Mouse (Mus musculus) heart, adult 2 months (tissue): ENCODE measurements at regions not wholly inside any gene's neighbourhood (a gene's known extent, or its start where the extent isn't known, plus 50 kb on each side); places are given as distances from the start of the nearest gene placed in this dataset.

Experiments
- DNase-seq, 2 experiments: peaks; one replicate each; pipeline ENCODE4 v3.0.0; 2021
- H3K27ac ChIP-seq: fragments of 200-600 bp; 2 replicates; pipeline ENCODE4 v1.8.1; 2022
- H3K27me3 ChIP-seq: fragments of 200-500 bp; 2 replicates; pipeline ENCODE4 v1.6.1; 2012; ENCODE audit warnings: mild to moderate bottlenecking, low read length, inconsistent platforms, mixed read lengths; ENCODE audit not compliant: control insufficient read depth, insufficient read depth
- H3K36me3 ChIP-seq: fragments of 200-500 bp; 2 replicates; pipeline ENCODE4 v1.6.1; 2012; ENCODE audit warnings: low read length, inconsistent platforms; ENCODE audit not compliant: control insufficient read depth, insufficient read depth
- H3K4me1 ChIP-seq: fragments of 200-500 bp; 2 replicates; pipeline ENCODE4 v1.6.1; 2011; ENCODE audit warnings: low read length; ENCODE audit not compliant: control insufficient read depth, insufficient read depth
- H3K4me3 ChIP-seq: fragments of 200-600 bp; 2 replicates; pipeline ENCODE4 v1.8.1; 2022
- H3K79me2 ChIP-seq: fragments of 200-500 bp; replicated peaks from 2 replicates; pipeline ENCODE4 v1.6.1; 2012; ENCODE audit warnings: mild to moderate bottlenecking, inconsistent platforms, low read length, moderate library complexity, mixed read lengths; ENCODE audit not compliant: control insufficient read depth, insufficient read depth
- H3K9ac ChIP-seq: fragments of 200-500 bp; 2 replicates; pipeline ENCODE4 v1.6.1; 2012; ENCODE audit warnings: low read depth, mild to moderate bottlenecking, control low read depth, inconsistent platforms, low read length, mixed read lengths
- CTCF ChIP-seq: fragments of 200-600 bp; IDR thresholded peaks from 2 replicates; pipeline ENCODE4 v1.8.1; 2022; ENCODE audit warnings: antibody characterized with exemption, mild to moderate bottlenecking, moderate library complexity
- EP300 ChIP-seq: fragments of 200-500 bp; IDR thresholded peaks from 2 replicates; pipeline ENCODE4 v1.6.1; 2011; ENCODE audit warnings: low read depth, low read length, control low read depth; ENCODE audit not compliant: insufficient read depth
- POLR2A ChIP-seq: fragments of 200-500 bp; IDR thresholded peaks from 2 replicates; pipeline ENCODE4 v1.6.1; 2011; ENCODE audit warnings: mild to moderate bottlenecking, low read depth, low read length, control low read depth; ENCODE audit not compliant: insufficient read depth
- WGBS: fragments of 180-500 bp; shearing (Covaris S2); methylation state at CpG from one replicate; pipeline ENCODE4 v1.1.7; 2018; 5-methylcytosine and 5-hydroxymethylcytosine counted together
- intact Hi-C: fragments of 180-260 bp; cut with DNase I; formaldehyde crosslinking; loops from one replicate; pipeline ENCODE4 v1.15.1; 2025

GRCm38 (mm10) chr10:42096924-42097323 is 78.7 kb upstream of the Armc2 start:
- H3K79me2 ChIP-seq = no peaks in the 10 kb centered on the region
- H3K4me3 ChIP-seq = no peak overlapping the region
- H3K36me3 ChIP-seq = no peaks in the 10 kb centered on the region
- no peak overlapping the region for H3K9ac ChIP-seq
- no peak overlapping the region for H3K27ac ChIP-seq
- TF ChIP-seq CTCF (no peak), POLR2A (no peak), EP300 (no peak)
- DNase-seq = peak in 1 of 2 experiments; percentile 16
- no peaks in the 10 kb centered on the region for H3K27me3 ChIP-seq
- 79% methylated on average over 6 of the region's 6 CpGs for WGBS
- intact Hi-C loops = no loop called here
- H3K4me1 ChIP-seq = peaks cover 4% of the 10 kb centered on the region

- intact Hi-C loops = no loop called here
- H3K79me2 ChIP-seq = no peaks in the 10 kb centered on the region
- peak in 1 of 2 experiments; percentile 6 for DNase-seq
- peaks cover 5% of the 10 kb centered on the region for H3K4me1 ChIP-seq
- H3K36me3 ChIP-seq = no peaks in the 10 kb centered on the region
- no peak for TF ChIP-seq EP300
- no peak overlapping the region for H3K9ac ChIP-seq
- no peaks in the 10 kb centered on the region for H3K27me3 ChIP-seq
- no peak overlapping the region for H3K27ac ChIP-seq
- WGBS = 86% methylated on average over 10 of the region's 10 CpGs
- no peak overlapping the region for H3K4me3 ChIP-seq
Observed at GRCm38 (mm10) chr10:42095986-42096385, 77.7 kb upstream of the Armc2 start.

GRCm38 (mm10) chr10:42094274-42095000 is 76.2 kb upstream of the Armc2 start:
- Histone ChIP-seq H3K9ac (no peak overlapping the region), H3K27me3 (no peaks in the 10 kb centered on the region), H3K27ac (no peak overlapping the region), H3K79me2 (no peaks in the 10 kb centered on the region), H3K4me3 (no peak overlapping the region), H3K36me3 (no peaks in the 10 kb centered on the region), H3K4me1 (peaks cover 8% of the 10 kb centered on the region)
- TF ChIP-seq CTCF (no peak), POLR2A (no peak), EP300 (no peak)
- peak in 1 of 2 experiments; percentile 8 for DNase-seq
- WGBS = 90% methylated on average over 24 of the region's 24 CpGs
- intact Hi-C loops = loop anchor here (5.0 kb wide), 2 partner anchors 98 to 113 kb away; no protein-coding TSS in a partner anchor

- Histone ChIP-seq H3K9ac (no peak overlapping the region), H3K79me2 (no peaks in the 10 kb centered on the region), H3K4me1 (peaks cover 16% of the 10 kb centered on the region), H3K27me3 (no peaks in the 10 kb centered on the region), H3K4me3 (no peak overlapping the region), H3K36me3 (no peaks in the 10 kb centered on the region), H3K27ac (peak overlapping the region; percentile 61)
- peak in 1 of 2 experiments; percentile 19 for DNase-seq
- TF ChIP-seq CTCF (no peak), POLR2A (no peak), EP300 (no peak)
- intact Hi-C loops = loop anchor here (2.0 to 5.0 kb wide), 3 partner anchors 99 to 182 kb away; no protein-coding TSS in a partner anchor
- whole genome bisulfite sequencing = 85% methylated on average over 8 of the region's 8 CpGs
Observed at GRCm38 (mm10) chr10:42093176-42093759, 75.0 kb upstream of the Armc2 start.

- peaks cover 17% of the 10 kb centered on the region for H3K4me1 ChIP-seq
- H3K36me3 ChIP-seq = no peaks in the 10 kb centered on the region
- H3K4me3 ChIP-seq = no peak overlapping the region
- no peaks in the 10 kb centered on the region for H3K27me3 ChIP-seq
- WGBS = 34% methylated on average over 6 of the region's 6 CpGs
- intact Hi-C loops = loop anchor here (2.0 to 5.0 kb wide), 3 partner anchors 100 to 182 kb away; no protein-coding TSS in a partner anchor
- no peak overlapping the region for H3K9ac ChIP-seq
- H3K79me2 ChIP-seq = no peaks in the 10 kb centered on the region
- TF ChIP-seq CTCF (no peak), EP300 (peak; percentile 85), POLR2A (no peak)
- DNase-seq = peak; percentile 44 to 69
- H3K27ac ChIP-seq = peak overlapping the region; percentile 61
Observed at GRCm38 (mm10) chr10:42092500-42092899, 74.3 kb upstream of the Armc2 start.

- Histone ChIP-seq H3K36me3 (no peaks in the 10 kb centered on the region), H3K4me1 (peaks cover 17% of the 10 kb centered on the region), H3K27me3 (no peaks in the 10 kb centered on the region), H3K4me3 (no peak overlapping the region), H3K27ac (no peak overlapping the region; the same call in 1 of the 2 replicates), H3K9ac (no peak overlapping the region), H3K79me2 (no peaks in the 10 kb centered on the region)
- WGBS = 51% methylated on average over 11 of the region's 11 CpGs
- intact Hi-C loops = loop anchor here (2.0 to 5.0 kb wide), 3 partner anchors 101 to 183 kb away; no protein-coding TSS in a partner anchor
- no peak for DNase-seq
- no peak for TF ChIP-seq POLR2A
- no peak for TF ChIP-seq CTCF
- no peak for TF ChIP-seq EP300
Observed at GRCm38 (mm10) chr10:42091546-42092168, 73.4 kb upstream of the Armc2 start.
